Mouse (Mus musculus): Measurements from ENCODE around the gene Myadm. TPM values are rescaled to one million over a fixed set of nuclear protein-coding genes. Genes with fewer than 3 reads are reported as not detected.

Gene Myadm
- polyA plus RNA-seq (2015; fragmentation: Nextera tagmentation; extraction: Ambion mirVana) = 24.3 and 25.4 TPM in 2 replicates

DNA sequence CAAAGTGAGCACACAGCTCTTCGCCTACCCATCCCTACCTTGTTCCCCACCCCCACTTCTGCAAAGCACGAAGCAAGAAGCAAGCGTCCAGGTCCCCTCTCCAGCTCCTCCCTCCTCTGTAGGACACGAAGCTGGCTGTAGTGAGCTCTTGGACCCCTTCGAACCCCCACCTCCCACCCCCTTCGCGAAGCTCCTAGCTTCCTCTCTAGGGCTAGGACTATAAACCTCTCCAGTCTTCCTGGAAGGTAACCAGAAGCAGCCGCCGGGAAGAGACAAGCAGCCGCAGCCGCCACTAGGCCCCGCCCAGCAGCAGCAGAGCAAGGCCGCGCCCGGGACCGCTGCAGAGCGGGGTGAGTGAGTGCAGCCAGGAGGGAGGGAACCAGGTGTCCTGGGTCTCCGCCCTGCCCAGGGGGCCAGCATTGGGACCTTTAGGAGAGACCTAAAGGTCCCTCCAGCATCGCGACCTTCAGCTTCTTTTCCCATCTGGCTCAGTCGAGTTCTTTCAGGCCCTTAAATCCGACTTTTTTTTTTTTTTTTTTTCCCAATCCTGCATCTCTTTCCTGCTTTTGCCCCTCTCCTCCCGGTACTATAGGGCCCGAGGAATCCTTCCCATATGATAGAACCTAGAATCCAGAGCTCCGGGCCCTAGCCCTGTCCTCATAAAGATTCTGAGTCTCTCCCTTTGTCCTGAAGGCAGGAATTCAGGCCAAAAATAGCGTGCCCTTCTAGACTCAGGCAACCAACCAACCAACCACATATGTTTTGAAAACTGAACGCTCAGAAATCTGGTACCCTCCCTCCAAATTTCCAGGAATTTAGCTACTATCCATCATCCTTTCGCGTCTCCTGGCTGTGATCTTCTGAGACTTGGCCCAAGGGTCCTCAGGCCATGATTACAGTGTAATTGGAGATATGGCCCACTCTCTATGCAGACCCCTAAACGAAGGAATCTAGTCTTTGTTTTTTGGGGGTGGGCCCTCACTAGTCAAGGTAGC, at the start of gene Myadm, which contains the start of gene Prkcg:
TSS of gene Myadm (plus strand) at position 105 of the 995 bp plus-strand sequence.
TSS of gene Prkcg (plus strand) at position 204 of the 995 bp plus-strand sequence.
- ATAC-seq = peak; percentile 53
- 2% methylated on average over 30 of the region's 30 CpGs for WGBS

DNA sequence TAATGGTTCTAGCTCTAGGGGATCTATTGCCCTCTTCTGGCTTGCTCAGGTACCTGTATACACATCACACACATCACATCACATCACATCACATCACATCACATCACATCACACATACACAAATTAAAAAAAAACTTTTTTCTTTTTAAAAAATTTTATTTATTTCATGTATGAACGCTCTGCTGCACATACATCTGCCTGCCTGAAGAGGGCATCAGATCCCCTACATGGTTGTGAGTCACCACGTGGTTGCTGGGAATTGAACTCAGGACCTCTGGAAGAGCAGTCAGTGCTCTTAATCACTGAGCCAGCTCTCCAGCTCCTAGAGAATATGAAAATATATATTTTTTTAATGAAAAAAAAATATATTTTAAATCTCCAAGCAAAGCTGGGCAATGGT, 49.7 kb upstream of the Myadm start:
- Histone ChIP-seq H3K9me3 (ENCODE audit: control insufficient read depth, low read length) (no peaks in the 10 kb centered on the region), H3K27ac (ENCODE audit: low read length) (no peak overlapping the region), H3K9ac (replicated peaks; ENCODE audit: low read depth, low read length) (no peak overlapping the region), H3K4me1 (replicated peaks; ENCODE audit: control insufficient read depth, insufficient read depth, low read length) (no peaks in the 10 kb centered on the region), H3K36me3 (ENCODE audit: control insufficient read depth, insufficient read depth) (no peaks in the 10 kb centered on the region), H3K4me2 (ENCODE audit: low read length) (no peak overlapping the region), H3K27me3 (replicated peaks; ENCODE audit: control insufficient read depth, insufficient read depth, low read length) (no peaks in the 10 kb centered on the region), H3K4me3 (replicated peaks; ENCODE audit: low read length) (no peak overlapping the region)
- WGBS = 76% methylated on average over 2 of the region's 2 CpGs
- ATAC-seq = no peak

More for the DNA sequence above, at the start of gene Myadm, which contains the start of gene Prkcg:
- H3K27me3 ChIP-seq (replicated peaks; ENCODE audit: control insufficient read depth, insufficient read depth, low read length) = no peaks in the 10 kb centered on the region
- peak within 1 kb of the TSS; percentile 85 for H3K27ac ChIP-seq (ENCODE audit: low read length)
- H3K9ac ChIP-seq (replicated peaks; ENCODE audit: low read depth, low read length) = peak within 1 kb of the TSS; percentile 91
- peak within 1 kb of the TSS; percentile 72 for H3K4me3 ChIP-seq (replicated peaks; ENCODE audit: low read length)
- peak within 1 kb of the TSS; percentile 94 for H3K4me2 ChIP-seq (ENCODE audit: low read length)
- 0 out of 2 replicates have a peak, but pooled peaks cover 4% of the 10 kb centered on the region for H3K36me3 ChIP-seq (ENCODE audit: control insufficient read depth, insufficient read depth)
- peaks cover 27% of the 10 kb centered on the region for H3K4me1 ChIP-seq (replicated peaks; ENCODE audit: control insufficient read depth, insufficient read depth, low read length)
- H3K9me3 ChIP-seq (ENCODE audit: control insufficient read depth, low read length) = no peaks in the 10 kb centered on the region

- no peak overlapping the region for H3K4me3 ChIP-seq (replicated peaks; ENCODE audit: low read length)
- 58% methylated on average over 3 of the region's 3 CpGs for WGBS
- H3K27ac ChIP-seq (ENCODE audit: low read length) = no peak overlapping the region
- no peak overlapping the region for H3K9ac ChIP-seq (replicated peaks; ENCODE audit: low read depth, low read length)
- no peaks in the 10 kb centered on the region for H3K36me3 ChIP-seq (ENCODE audit: control insufficient read depth, insufficient read depth)
- no peak for ATAC-seq
- H3K9me3 ChIP-seq (ENCODE audit: control insufficient read depth, low read length) = no peaks in the 10 kb centered on the region
- no peak overlapping the region for H3K4me2 ChIP-seq (ENCODE audit: low read length)
- no peaks in the 10 kb centered on the region for H3K4me1 ChIP-seq (replicated peaks; ENCODE audit: control insufficient read depth, insufficient read depth, low read length)
- no peaks in the 10 kb centered on the region for H3K27me3 ChIP-seq (replicated peaks; ENCODE audit: control insufficient read depth, insufficient read depth, low read length)
Measured at GRCm38 (mm10) chr7:3260701-3261100, 28.2 kb upstream of the Myadm start.

DNA sequence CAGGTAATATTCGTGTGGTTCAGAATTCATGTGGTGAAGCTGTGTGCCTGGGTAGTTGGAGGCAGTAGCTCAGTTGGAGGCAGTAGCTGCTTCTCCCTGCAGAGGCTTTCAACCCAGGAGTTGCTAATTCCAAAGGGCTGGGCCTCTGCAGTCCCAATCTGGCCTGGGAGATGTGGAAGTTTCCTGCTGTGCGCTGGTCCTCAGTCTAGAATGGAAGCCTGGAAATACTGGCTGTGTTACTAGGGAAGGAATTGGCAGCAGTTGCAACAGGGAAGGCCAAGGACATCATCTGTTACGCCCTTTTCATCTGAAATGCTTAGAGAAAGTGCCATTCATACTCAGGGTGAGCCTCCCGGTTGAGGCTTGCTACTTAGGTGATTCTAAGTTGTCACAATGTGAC, 27.4 kb upstream of the Myadm start:
- Histone ChIP-seq H3K4me3 (replicated peaks; ENCODE audit: low read length) (no peak overlapping the region), H3K9me3 (ENCODE audit: control insufficient read depth, low read length) (no peaks in the 10 kb centered on the region), H3K36me3 (ENCODE audit: control insufficient read depth, insufficient read depth) (no peaks in the 10 kb centered on the region), H3K4me1 (replicated peaks; ENCODE audit: control insufficient read depth, insufficient read depth, low read length) (no peaks in the 10 kb centered on the region), H3K27me3 (replicated peaks; ENCODE audit: control insufficient read depth, insufficient read depth, low read length) (no peaks in the 10 kb centered on the region), H3K9ac (replicated peaks; ENCODE audit: low read depth, low read length) (no peak overlapping the region), H3K4me2 (ENCODE audit: low read length) (no peak overlapping the region), H3K27ac (ENCODE audit: low read length) (no peak overlapping the region)
- ATAC-seq = no peak
- WGBS = 53% methylated on average over 4 of the region's 4 CpGs

DNA sequence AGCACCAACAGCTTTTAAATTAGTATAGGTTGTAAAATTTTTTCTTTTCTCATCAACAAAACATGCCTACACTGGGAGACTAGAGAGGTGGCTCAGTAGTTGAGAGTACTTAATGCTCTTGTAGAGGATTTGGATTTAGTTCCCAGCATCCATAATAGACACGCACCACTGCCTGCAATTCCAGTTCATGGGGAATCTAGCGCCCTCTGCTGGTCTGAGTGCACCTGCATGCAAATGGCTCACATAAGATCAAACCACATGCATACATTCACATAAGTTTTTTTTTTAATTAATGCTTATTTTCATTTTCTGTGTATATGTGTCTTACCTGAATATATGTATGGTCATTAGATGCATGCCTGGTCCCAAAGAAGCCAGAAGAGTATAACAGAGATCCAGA, 26.1 kb upstream of the Myadm start:
- no peak for ATAC-seq
- Histone ChIP-seq H3K4me3 (replicated peaks; ENCODE audit: low read length) (no peak overlapping the region), H3K27ac (ENCODE audit: low read length) (no peak overlapping the region), H3K9ac (replicated peaks; ENCODE audit: low read depth, low read length) (no peak overlapping the region), H3K4me1 (replicated peaks; ENCODE audit: control insufficient read depth, insufficient read depth, low read length) (no peaks in the 10 kb centered on the region), H3K36me3 (ENCODE audit: control insufficient read depth, insufficient read depth) (no peaks in the 10 kb centered on the region), H3K9me3 (ENCODE audit: control insufficient read depth, low read length) (no peaks in the 10 kb centered on the region), H3K27me3 (replicated peaks; ENCODE audit: control insufficient read depth, insufficient read depth, low read length) (no peaks in the 10 kb centered on the region), H3K4me2 (ENCODE audit: low read length) (no peak overlapping the region)
- WGBS = 18% methylated on average over 2 of the region's 2 CpGs

- no peak for ATAC-seq
- Histone ChIP-seq H3K36me3 (ENCODE audit: control insufficient read depth, insufficient read depth) (no peaks in the 10 kb centered on the region), H3K9ac (replicated peaks; ENCODE audit: low read depth, low read length) (no peak overlapping the region), H3K9me3 (ENCODE audit: control insufficient read depth, low read length) (no peaks in the 10 kb centered on the region), H3K4me1 (replicated peaks; ENCODE audit: control insufficient read depth, insufficient read depth, low read length) (no peaks in the 10 kb centered on the region), H3K27me3 (replicated peaks; ENCODE audit: control insufficient read depth, insufficient read depth, low read length) (no peaks in the 10 kb centered on the region), H3K4me3 (replicated peaks; ENCODE audit: low read length) (no peak overlapping the region), H3K4me2 (ENCODE audit: low read length) (no peak overlapping the region), H3K27ac (ENCODE audit: low read length) (no peak overlapping the region)
- WGBS = 45% methylated on average over 22 of the region's 22 CpGs
Measured at GRCm38 (mm10) chr7:3264390-3265022, 24.4 kb upstream of the Myadm start.

GRCm38 (mm10) chr7:3265311-3265710, 23.6 kb upstream of the Myadm start:
- Histone ChIP-seq H3K9me3 (ENCODE audit: control insufficient read depth, low read length) (no peaks in the 10 kb centered on the region), H3K4me3 (replicated peaks; ENCODE audit: low read length) (no peak overlapping the region), H3K9ac (replicated peaks; ENCODE audit: low read depth, low read length) (no peak overlapping the region), H3K27ac (ENCODE audit: low read length) (no peak overlapping the region), H3K36me3 (ENCODE audit: control insufficient read depth, insufficient read depth) (no peaks in the 10 kb centered on the region), H3K4me2 (ENCODE audit: low read length) (no peak overlapping the region), H3K4me1 (replicated peaks; ENCODE audit: control insufficient read depth, insufficient read depth, low read length) (no peaks in the 10 kb centered on the region), H3K27me3 (replicated peaks; ENCODE audit: control insufficient read depth, insufficient read depth, low read length) (no peaks in the 10 kb centered on the region)
- ATAC-seq = no peak
- WGBS = 78% methylated on average over 6 of the region's 6 CpGs

DNA sequence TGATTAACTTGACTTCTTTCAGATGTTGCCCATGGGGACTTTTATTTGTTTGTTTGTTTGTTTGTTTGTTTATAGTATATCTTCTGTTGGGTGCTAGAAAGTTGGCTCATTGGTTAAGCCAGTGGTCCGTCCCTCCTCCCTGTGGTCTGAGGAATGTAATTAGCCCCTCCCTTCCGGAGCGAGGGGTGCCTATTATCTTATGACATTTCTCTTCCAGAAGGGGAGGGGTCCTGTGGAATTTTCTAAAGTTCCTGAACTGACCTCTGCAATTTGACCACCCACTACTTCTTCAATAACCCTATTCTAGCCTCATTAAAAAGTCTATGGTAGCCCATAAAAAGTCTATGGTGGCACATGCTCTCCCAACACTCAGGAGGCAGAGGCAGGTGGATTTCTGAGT, 21.6 kb upstream of the Myadm start:
- WGBS = 75% methylated on average over 3 of the region's 3 CpGs
- ATAC-seq = no peak
- no peaks in the 10 kb centered on the region for H3K4me1 ChIP-seq (replicated peaks; ENCODE audit: control insufficient read depth, insufficient read depth, low read length)

GRCm38 (mm10) chr7:3267888-3268287, 21.0 kb upstream of the Myadm start:
- 78% methylated on average over 8 of the region's 8 CpGs for WGBS
- no peak overlapping the region for H3K27ac ChIP-seq (ENCODE audit: low read length)

More for the DNA sequence above, 21.6 kb upstream of the Myadm start:
- Histone ChIP-seq H3K9me3 (ENCODE audit: control insufficient read depth, low read length) (no peaks in the 10 kb centered on the region), H3K9ac (replicated peaks; ENCODE audit: low read depth, low read length) (no peak overlapping the region), H3K4me2 (ENCODE audit: low read length) (no peak overlapping the region), H3K36me3 (ENCODE audit: control insufficient read depth, insufficient read depth) (no peaks in the 10 kb centered on the region), H3K4me3 (replicated peaks; ENCODE audit: low read length) (no peak overlapping the region), H3K27me3 (replicated peaks; ENCODE audit: control insufficient read depth, insufficient read depth, low read length) (no peaks in the 10 kb centered on the region), H3K27ac (ENCODE audit: low read length) (no peak overlapping the region)

More at GRCm38 (mm10) chr7:3267888-3268287, 21.0 kb upstream of the Myadm start:
- H3K4me3 ChIP-seq (replicated peaks; ENCODE audit: low read length) = no peak overlapping the region
- H3K9me3 ChIP-seq (ENCODE audit: control insufficient read depth, low read length) = no peaks in the 10 kb centered on the region
- no peak overlapping the region for H3K4me2 ChIP-seq (ENCODE audit: low read length)
- H3K36me3 ChIP-seq (ENCODE audit: control insufficient read depth, insufficient read depth) = no peaks in the 10 kb centered on the region
- no peaks in the 10 kb centered on the region for H3K4me1 ChIP-seq (replicated peaks; ENCODE audit: control insufficient read depth, insufficient read depth, low read length)
- no peaks in the 10 kb centered on the region for H3K27me3 ChIP-seq (replicated peaks; ENCODE audit: control insufficient read depth, insufficient read depth, low read length)
- no peak overlapping the region for H3K9ac ChIP-seq (replicated peaks; ENCODE audit: low read depth, low read length)
- ATAC-seq = no peak
